ENCODE assay signal across 9 mouse cellular contexts in the genomic region with DNA sequence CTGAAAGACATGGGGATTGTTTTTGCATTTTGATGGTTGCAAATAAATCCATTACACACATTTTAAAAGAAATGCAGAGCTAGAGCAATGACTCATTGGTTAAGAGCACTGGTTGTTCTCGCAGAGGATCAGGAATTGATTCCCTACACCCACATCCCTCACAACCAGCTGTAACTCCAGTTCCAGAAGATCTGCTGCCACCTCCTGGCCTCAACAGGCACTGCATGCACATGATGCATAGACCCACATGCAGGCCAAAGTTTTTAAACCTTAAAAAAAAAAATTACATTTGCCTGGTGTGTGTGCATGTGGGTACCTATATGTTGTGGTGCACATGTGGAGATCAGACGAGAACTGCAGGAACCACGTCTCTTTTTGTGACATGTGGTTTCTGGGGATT. TPM values are rescaled to one million over a fixed set of nuclear protein-coding genes. Genes with fewer than 3 reads are reported as not detected.
DNase-seq lines count a peak whose midpoint lies in the region; ATAC-seq and TF ChIP-seq lines count a peak whose summit lies in the region.
"Had no signal": no experiment of that assay in that cellular context is flagged by ENCODE, and none has a peak within 500 bp of the region (broad histone marks: within the 10 kb centered on the region; RNA-seq: fewer than 3 reads in every experiment).

No protein-coding gene starts in this region.

- H3K4me1 ChIP-seq in midbrain, postnatal 0 days (ENCODE audit: insufficient read depth, low read length) = no peaks in the 10 kb centered on the region
- no peaks in the 10 kb centered on the region for H3K4me1 ChIP-seq in midbrain, embryonic 11.5 days (ENCODE audit: control insufficient read depth, insufficient read depth, low read length)
- H3K4me1 ChIP-seq in limb, embryonic 10.5 days = peaks cover 3% of the 10 kb centered on the region; the same call in 1 of the 2 replicates
- peaks cover 6% of the 10 kb centered on the region for H3K4me1 ChIP-seq in small intestine, adult 2 months (ENCODE audit: control insufficient read depth, insufficient read depth, insufficient read length, low read length)
- no peaks in the 10 kb centered on the region for H3K4me1 ChIP-seq in forebrain, embryonic 13.5 days

- no peak for ATAC-seq in midbrain, postnatal 0 days (ENCODE audit: low FRiP score)
- no peak for ATAC-seq in midbrain, embryonic 11.5 days (ENCODE audit: low FRiP score)
- no peak for ATAC-seq in forebrain, embryonic 13.5 days

- H3K9ac ChIP-seq in midbrain, postnatal 0 days (replicated peaks; ENCODE audit: low read length, poor library complexity, severe bottlenecking) = no peak overlapping the region
- H3K9ac ChIP-seq in midbrain, embryonic 11.5 days (ENCODE audit: low read length) = no peak overlapping the region
- H3K9ac ChIP-seq in forebrain, embryonic 13.5 days = no peak overlapping the region

- H3K27ac ChIP-seq in midbrain, postnatal 0 days (ENCODE audit: low read depth, low read length) = no peak overlapping the region
- H3K27ac ChIP-seq in midbrain, embryonic 11.5 days (ENCODE audit: low read depth, low read length) = no peak overlapping the region
- no peak overlapping the region for H3K27ac ChIP-seq in limb, embryonic 10.5 days
- H3K27ac ChIP-seq in small intestine, adult 2 months (ENCODE audit: insufficient read depth, low read depth, low read length) = no peak overlapping the region
- H3K27ac ChIP-seq in forebrain, embryonic 13.5 days = no peak overlapping the region

- H3K36me3 ChIP-seq in midbrain, postnatal 0 days (ENCODE audit: insufficient read depth, low read length) = no peaks in the 10 kb centered on the region
- no peaks in the 10 kb centered on the region for H3K36me3 ChIP-seq in midbrain, embryonic 11.5 days (ENCODE audit: control insufficient read depth, insufficient read depth, low read length)
- no peaks in the 10 kb centered on the region for H3K36me3 ChIP-seq in limb, embryonic 10.5 days
- no peaks in the 10 kb centered on the region for H3K36me3 ChIP-seq in small intestine, adult 2 months (ENCODE audit: control insufficient read depth, insufficient read depth, low read length)
- H3K36me3 ChIP-seq in forebrain, embryonic 13.5 days (ENCODE audit: poor library complexity, severe bottlenecking) = no peaks in the 10 kb centered on the region

- H3K9me3 ChIP-seq in midbrain, postnatal 0 days (ENCODE audit: low read length) = no peaks in the 10 kb centered on the region
- H3K9me3 ChIP-seq in midbrain, embryonic 11.5 days (ENCODE audit: control insufficient read depth, low read length) = no peaks in the 10 kb centered on the region
- no peaks in the 10 kb centered on the region for H3K9me3 ChIP-seq in limb, embryonic 10.5 days (replicated peaks)
- H3K9me3 ChIP-seq in forebrain, embryonic 13.5 days (replicated peaks) = 0 out of 2 replicates have a peak, but pooled peaks cover 3% of the 10 kb centered on the region

- H3K4me3 ChIP-seq in midbrain, postnatal 0 days (ENCODE audit: low read depth, low read length) = no peak overlapping the region
- H3K4me3 ChIP-seq in midbrain, embryonic 11.5 days (ENCODE audit: low read depth, low read length) = no peak overlapping the region
- no peak overlapping the region for H3K4me3 ChIP-seq in limb, embryonic 10.5 days
- H3K4me3 ChIP-seq in small intestine, adult 2 months (ENCODE audit: low read depth, low read length) = no peak overlapping the region
- no peak overlapping the region for H3K4me3 ChIP-seq in forebrain, embryonic 13.5 days

- 67% methylated on average over 3 of the region's 3 CpGs for WGBS in midbrain, postnatal 0 days
- 69% methylated on average over 3 of the region's 3 CpGs for WGBS in midbrain, embryonic 11.5 days
- 74% methylated on average over 3 of the region's 3 CpGs for WGBS in limb, embryonic 10.5 days
- 69% methylated on average over 3 of the region's 3 CpGs for WGBS in small intestine, adult 2 months
- 70% methylated on average over 3 of the region's 3 CpGs for WGBS in forebrain, embryonic 13.5 days

- H3K4me2 ChIP-seq in midbrain, postnatal 0 days (ENCODE audit: low read depth, low read length, poor library complexity, severe bottlenecking) = no peak overlapping the region
- H3K4me2 ChIP-seq in midbrain, embryonic 11.5 days = no peak overlapping the region
- no peak overlapping the region for H3K4me2 ChIP-seq in forebrain, embryonic 13.5 days

- H3K27me3 ChIP-seq in midbrain, postnatal 0 days (ENCODE audit: insufficient read depth, low read length) = no peaks in the 10 kb centered on the region
- H3K27me3 ChIP-seq in midbrain, embryonic 11.5 days (ENCODE audit: control insufficient read depth, insufficient read depth, low read length) = no peaks in the 10 kb centered on the region
- H3K27me3 ChIP-seq in limb, embryonic 10.5 days (ENCODE audit: low read depth, poor library complexity, severe bottlenecking) = no peaks in the 10 kb centered on the region
- H3K27me3 ChIP-seq in small intestine, adult 2 months (ENCODE audit: control insufficient read depth, insufficient read depth, low read length) = no peaks in the 10 kb centered on the region
- H3K27me3 ChIP-seq in forebrain, embryonic 13.5 days = no peaks in the 10 kb centered on the region

- peak; percentile 68 for TF ChIP-seq CTCF in midbrain, postnatal 0 days (IDR thresholded peaks at IDR 0.05)
- TF ChIP-seq CTCF in small intestine, adult 2 months (IDR thresholded peaks at IDR 0.05; ENCODE audit: extremely low read depth, insufficient read length, insufficient replicate concordance, low read depth, low read length) = peak; percentile 67; the same call in 1 of the 2 replicates

- TF ChIP-seq POLR2A in small intestine, adult 2 months (IDR thresholded peaks at IDR 0.05; ENCODE audit: low read depth, low read length) = no peak

- peak; percentile 16 for DNase-seq in gastrocnemius, adult 18-20 months (ENCODE audit: low spot score)
- DNase-seq in gastrocnemius, postnatal 14 days = no peak
- peak; percentile 6 for DNase-seq in midbrain, postnatal 0 days (ENCODE audit: low spot score)
- DNase-seq in midbrain, embryonic 11.5 days (ENCODE audit: low spot score, missing footprints) = no peak
- peak; percentile 24 for DNase-seq in c-Kit-negative CD71-positive TER-119-positive erythroid progenitor cells, embryonic 14.5 days (ENCODE audit: low read depth, low spot score)
- peak; percentile 53 for DNase-seq in limb, embryonic 10.5 days (ENCODE audit: low spot score)

- intact Hi-C loops in gastrocnemius, postnatal 14 days (cut with DNase I; ENCODE audit: low total_unique reads) = no loop called here

RNA-seq across cellular contexts. Expression of gene Asgr2, which starts 17.7 kb away (rescaled TPM):
- total RNA-seq in gastrocnemius, adult 18-20 months (2021) = under 1 TPM in 1 of 2 experiments, not detected in 1; 0.47 TPM
- total RNA-seq in gastrocnemius, postnatal 14 days (2021) = not detected
- total RNA-seq in midbrain, postnatal 0 days (2014; rRNA removed) = not detected in 2 replicates
- polyA plus RNA-seq in midbrain, postnatal 0 days (2015; fragmentation: Nextera tagmentation; extraction: Ambion mirVana) = not detected in 2 replicates
- polyA plus RNA-seq in midbrain, embryonic 11.5 days (2014; fragmentation: Nextera tagmentation; extraction: Ambion mirVana) = not detected in 2 replicates
- not detected in 2 replicates for polyA plus RNA-seq in limb, embryonic 10.5 days (2016; fragmentation: Nextera tagmentation; extraction: Ambion mirVana)
- 0.16 and 0.30 TPM in 2 replicates for polyA plus RNA-seq in small intestine, adult 2 months (2012; rRNA removed)
- not detected in 2 replicates for polyA plus RNA-seq in forebrain, embryonic 13.5 days (2015; fragmentation: Nextera tagmentation; extraction: Ambion mirVana)
- total RNA-seq: left cerebral cortex, postnatal 10 days had no signal

RNA-seq across cellular contexts. Expression of gene Mgl2, which starts 20.0 kb away (rescaled TPM):
- total RNA-seq in gastrocnemius, adult 18-20 months (2021) = 1 to 10 TPM in 1 of 2 experiments, under 1 TPM in 1; 0.87 to 2.0 TPM
- 1 to 10 TPM; 1.9 to 3.1 TPM for total RNA-seq in gastrocnemius, postnatal 14 days (2021)
- 0.11 and 0.85 TPM in 2 replicates for total RNA-seq in midbrain, postnatal 0 days (2014; rRNA removed)
- polyA plus RNA-seq in midbrain, postnatal 0 days (2015; fragmentation: Nextera tagmentation; extraction: Ambion mirVana) = 0.26 and 0.60 TPM in 2 replicates
- polyA plus RNA-seq in midbrain, embryonic 11.5 days (2014; fragmentation: Nextera tagmentation; extraction: Ambion mirVana) = 0.11 and 0.22 TPM in 2 replicates
- polyA plus RNA-seq in limb, embryonic 10.5 days (2016; fragmentation: Nextera tagmentation; extraction: Ambion mirVana) = 0.10 and 0.16 TPM in 2 replicates
- polyA plus RNA-seq in small intestine, adult 2 months (2012; rRNA removed) = 0.93 and 1.6 TPM in 2 replicates
- 0.32 TPM in 1 of 2 replicates, not detected in the other for polyA plus RNA-seq in forebrain, embryonic 13.5 days (2015; fragmentation: Nextera tagmentation; extraction: Ambion mirVana)

RNA-seq across cellular contexts. Expression of gene Clec10a, which starts 45.9 kb away (rescaled TPM):
- 1 to 10 TPM; 3.2 to 3.3 TPM for total RNA-seq in gastrocnemius, adult 18-20 months (2021)
- 1 to 10 TPM; 1.8 to 3.1 TPM for total RNA-seq in gastrocnemius, postnatal 14 days (2021)
- 0.42 and 0.44 TPM in 2 replicates for total RNA-seq in midbrain, postnatal 0 days (2014; rRNA removed)
- 0.57 and 1.3 TPM in 2 replicates for polyA plus RNA-seq in midbrain, postnatal 0 days (2015; fragmentation: Nextera tagmentation; extraction: Ambion mirVana)
- 0.66 and 0.89 TPM in 2 replicates for polyA plus RNA-seq in midbrain, embryonic 11.5 days (2014; fragmentation: Nextera tagmentation; extraction: Ambion mirVana)
- polyA plus RNA-seq in limb, embryonic 10.5 days (2016; fragmentation: Nextera tagmentation; extraction: Ambion mirVana) = not detected in 2 replicates
- 0.24 and 1.0 TPM in 2 replicates for polyA plus RNA-seq in small intestine, adult 2 months (2012; rRNA removed)
- polyA plus RNA-seq in forebrain, embryonic 13.5 days (2015; fragmentation: Nextera tagmentation; extraction: Ambion mirVana) = 0.53 TPM in 1 of 2 replicates, not detected in the other

RNA-seq across cellular contexts. Expression of gene Asgr1, which starts 56.3 kb away (rescaled TPM):
- not detected for total RNA-seq in gastrocnemius, adult 18-20 months (2021)
- not detected for total RNA-seq in gastrocnemius, postnatal 14 days (2021)
- 1.2 and 7.2 TPM in 2 replicates for total RNA-seq in midbrain, postnatal 0 days (2014; rRNA removed)
- 4.1 and 4.5 TPM in 2 replicates for polyA plus RNA-seq in midbrain, postnatal 0 days (2015; fragmentation: Nextera tagmentation; extraction: Ambion mirVana)
- 0.23 and 0.51 TPM in 2 replicates for polyA plus RNA-seq in midbrain, embryonic 11.5 days (2014; fragmentation: Nextera tagmentation; extraction: Ambion mirVana)
- polyA plus RNA-seq in limb, embryonic 10.5 days (2016; fragmentation: Nextera tagmentation; extraction: Ambion mirVana) = 0.71 and 0.74 TPM in 2 replicates
- polyA plus RNA-seq in small intestine, adult 2 months (2012; rRNA removed) = not detected in 2 replicates
- 0.37 and 0.59 TPM in 2 replicates for polyA plus RNA-seq in forebrain, embryonic 13.5 days (2015; fragmentation: Nextera tagmentation; extraction: Ambion mirVana)

Comparison
In these comparisons a context has a peak if more than half of its experiments do, and no peak if none do; other contexts are left out.
1. DNase-seq: peak in gastrocnemius, adult 18-20 months (single experiment), midbrain, postnatal 0 days (single experiment), c-Kit-negative CD71-positive TER-119-positive erythroid progenitor cells, embryonic 14.5 days (single experiment) and limb, embryonic 10.5 days (single experiment); none in gastrocnemius, postnatal 14 days (single experiment) and midbrain, embryonic 11.5 days (single experiment).